Mouse (Mus musculus): ENCODE measurements around the gene Gsto2.

- TF ChIP-seq CTCF (IDR thresholded peaks at IDR 0.05; ENCODE audit: low read depth, low read length) (no peak), POLR2A (IDR thresholded peaks at IDR 0.05; ENCODE audit: extremely low read depth, insufficient read depth, low read length) (no peak)
These were observed 44.2 kb downstream of the Gsto2 start for GRCm38 (mm10) chr19:47909387-47910116.

Data from liver, adult 2 months (tissue).